In genomic region chr9:97322846-97323245, GRCm38 (mm10) we compare ENCODE assay signal across 9 mouse cellular contexts. TPM values are rescaled to one million over a fixed set of nuclear protein-coding genes. Genes with fewer than 3 reads are reported as not detected.
DNase-seq lines count a peak whose midpoint lies in the region; ATAC-seq and TF ChIP-seq lines count a peak whose summit lies in the region.
"Had no signal": no experiment of that assay in that cellular context is flagged by ENCODE, and none has a peak within 500 bp of the region (broad histone marks: within the 10 kb centered on the region; RNA-seq: fewer than 3 reads in every experiment).

No protein-coding gene starts in this region.

- no peaks in the 10 kb centered on the region for H3K9me3 ChIP-seq in ES-E14 (ENCODE audit: control insufficient read depth, insufficient read depth, low read depth, low read length)

- TF ChIP-seq CTCF in layer of hippocampus, adult 2 months (conservative IDR thresholded peaks at IDR 0.05) = peak; percentile 91

- H3K4me1 ChIP-seq in ES-E14 (ENCODE audit: control insufficient read depth in 2 of 2, insufficient read depth in 2 of 2, low read length in 2 of 2, poor library complexity in 1 of 2) = no peaks in the 10 kb centered on the region

- in situ Hi-C loops in ES-E14 (cut with MboI; ENCODE audit: low sequenced_read_pairs in 2 of 2, unreplicated experiment in 2 of 2) = no loop called here

- H3K36me3 ChIP-seq in ES-E14 (ENCODE audit: control insufficient read depth, insufficient read depth, low read length, poor library complexity, severe bottlenecking) = no peaks in the 10 kb centered on the region
- H3K36me3 ChIP-seq: G1E had no signal

- peak; percentile 11 for DNase-seq in adrenal gland, postnatal 14 days
- DNase-seq in adrenal gland, postnatal 25 days = no peak
- DNase-seq in layer of hippocampus, adult 2 months (ENCODE audit: low spot score in 2 of 2) = peak; percentile 32 to 66
- no peak for DNase-seq in layer of hippocampus, postnatal 36 days
- peak; percentile 51 for DNase-seq in ES-E14 (ENCODE audit: low read depth, low spot score)
- DNase-seq in testis, postnatal 10 days (ENCODE audit: low spot score) = peak; percentile 37
- DNase-seq in heart, adult 8-10 months (ENCODE audit: low spot score) = no peak

- no peak overlapping the region for H3K4me3 ChIP-seq in layer of hippocampus, adult 2 months
- no peak overlapping the region for H3K4me3 ChIP-seq in ES-E14 (ENCODE audit: insufficient read depth in 1 of 2, low read depth in 1 of 2, low read length in 2 of 2, poor library complexity in 1 of 2, severe bottlenecking in 1 of 2)

- H3K27ac ChIP-seq in layer of hippocampus, adult 2 months = peak overlapping the region; percentile 46; the same call in 1 of the 2 replicates
- H3K27ac ChIP-seq in ES-E14 (ENCODE audit: insufficient read depth, low read depth, low read length, poor library complexity, severe bottlenecking) = no peak overlapping the region

- no peak overlapping the region for H3K9ac ChIP-seq in ES-E14 (ENCODE audit: insufficient read depth, low read depth, low read length, poor library complexity, severe bottlenecking)

- peak; percentile 83 to 89 for ATAC-seq in hematopoietic stem cell, adult 5-6 weeks (replicated peaks in 1 of 2; ENCODE audit: insufficient read depth in 1 of 2, low FRiP score in 2 of 2, low TSS enrichment in 1 of 2, low read depth in 1 of 2, poor library complexity in 2 of 2, severe bottlenecking in 2 of 2)

TF ChIP-seq in ES-E14, 5 proteins besides CTCF, POLR2A, EP300 and RAD21:
- TF ChIP-seq ZC3H11A (IDR thresholded peaks at IDR 0.05; ENCODE audit: borderline replicate concordance, low read depth, low read length) (0 out of 2 replicates have a peak, but pooled peaks have one; percentile 34), MAFK (IDR thresholded peaks at IDR 0.05; ENCODE audit: insufficient read depth, low read depth, low read length) (no peak), CHD2 (IDR thresholded peaks at IDR 0.05; ENCODE audit: low read depth, low read length) (no peak)

RNA-seq across cellular contexts. Expression of gene Trim42, which starts 46.9 kb away (rescaled TPM):
- not detected in 2 replicates for total RNA-seq in adrenal gland, postnatal 14 days (2021)
- total RNA-seq in adrenal gland, postnatal 25 days (2021) = not detected in 2 replicates
- not detected for total RNA-seq in layer of hippocampus, adult 2 months (2021)
- total RNA-seq in layer of hippocampus, postnatal 36 days (2021) = not detected
- not detected in 2 replicates for total RNA-seq in ES-E14 (2012; rRNA removed)
- total RNA-seq in hematopoietic stem cell, adult 5-6 weeks (2017) = not detected in 2 replicates
- not detected for total RNA-seq in heart, adult 8-10 months (2022)
- total RNA-seq: G1E had no signal

Comparison
In these comparisons a context has a peak if more than half of its experiments do, and no peak if none do; other contexts are left out.
1. DNase-seq: peak in adrenal gland, postnatal 14 days (single experiment), layer of hippocampus, adult 2 months (2 of 2), ES-E14 (single experiment) and testis, postnatal 10 days (single experiment); none in adrenal gland, postnatal 25 days (single experiment), layer of hippocampus, postnatal 36 days (0 of 2) and heart, adult 8-10 months (single experiment).